22 mouse cellular contexts compared by ENCODE assay signal in genomic region chr1:126528043-126528598, GRCm38 (mm10).
DNase-seq lines count a peak whose midpoint lies in the region; ATAC-seq lines count a peak whose summit lies in the region.
"Had no signal": no experiment of that assay in that cellular context is flagged by ENCODE, and none has a peak within 500 bp of the region (broad histone marks: within the 10 kb centered on the region; RNA-seq: fewer than 3 reads in every experiment).

No protein-coding gene starts in this region.

- no peaks in the 10 kb centered on the region for H3K9me3 ChIP-seq in hindbrain, embryonic 14.5 days (ENCODE audit: control insufficient read depth, low read length)
- no peaks in the 10 kb centered on the region for H3K9me3 ChIP-seq in hindbrain, embryonic 13.5 days
- H3K9me3 ChIP-seq: embryonic facial prominence, embryonic 13.5 days; heart, embryonic 15.5 days; intestine, embryonic 15.5 days; megakaryocyte, embryonic 14.5 days had no signal

- H3K9ac ChIP-seq in hindbrain, embryonic 14.5 days: no peak overlapping the region
- no peak overlapping the region for H3K9ac ChIP-seq in hindbrain, embryonic 13.5 days
- H3K9ac ChIP-seq: embryonic facial prominence, embryonic 13.5 days; heart, embryonic 15.5 days; intestine, embryonic 15.5 days; liver, postnatal 0 days had no signal

- no peak overlapping the region for H3K27ac ChIP-seq in hindbrain, embryonic 14.5 days
- H3K27ac ChIP-seq in hindbrain, embryonic 13.5 days: no peak overlapping the region
- H3K27ac ChIP-seq: embryonic facial prominence, embryonic 13.5 days; heart, embryonic 15.5 days; intestine, embryonic 15.5 days had no signal

- no peaks in the 10 kb centered on the region for H3K4me1 ChIP-seq in hindbrain, embryonic 14.5 days (replicated peaks; ENCODE audit: control insufficient read depth, insufficient read depth, low read length)
- no peaks in the 10 kb centered on the region for H3K4me1 ChIP-seq in hindbrain, embryonic 13.5 days (replicated peaks)
- H3K4me1 ChIP-seq: embryonic facial prominence, embryonic 13.5 days; heart, embryonic 15.5 days; intestine, embryonic 15.5 days had no signal

- no peaks in the 10 kb centered on the region for H3K36me3 ChIP-seq in hindbrain, embryonic 14.5 days (replicated peaks; ENCODE audit: control insufficient read depth, insufficient read depth)
- H3K36me3 ChIP-seq in hindbrain, embryonic 13.5 days: no peaks in the 10 kb centered on the region
- H3K36me3 ChIP-seq: embryonic facial prominence, embryonic 13.5 days; G1E; heart, embryonic 15.5 days; intestine, embryonic 15.5 days had no signal

- peak; percentile 46 to 61 for DNase-seq in cerebellum, postnatal 10 days
- DNase-seq in hindbrain, embryonic 14.5 days (ENCODE audit: low spot score): peak; percentile 41
- peak; percentile 4 for DNase-seq in right cerebral cortex, adult 18-20 months
- no peak for DNase-seq in right cerebral cortex, postnatal 25 days
- no peak for DNase-seq in thymus, postnatal 36 days
- DNase-seq in lung, postnatal 4 days: no peak
- DNase-seq: adrenal gland, postnatal 25 days; cerebellum, adult 9-11 months; gastrocnemius, postnatal 14 days; heart, adult 18-20 months; kidney, adult 9 months; kidney, postnatal 25 days; liver, postnatal 0 days; lung, postnatal 10 days had no signal

- H3K4me2 ChIP-seq in hindbrain, embryonic 14.5 days (replicated peaks): no peak overlapping the region
- no peak overlapping the region for H3K4me2 ChIP-seq in hindbrain, embryonic 13.5 days
- H3K4me2 ChIP-seq: embryonic facial prominence, embryonic 13.5 days; heart, embryonic 15.5 days; intestine, embryonic 15.5 days had no signal

- no peak overlapping the region for H3K4me3 ChIP-seq in hindbrain, embryonic 14.5 days (replicated peaks; ENCODE audit: low read length)
- no peak overlapping the region for H3K4me3 ChIP-seq in hindbrain, embryonic 13.5 days
- H3K4me3 ChIP-seq: embryonic facial prominence, embryonic 13.5 days; heart, embryonic 15.5 days; intestine, embryonic 15.5 days; megakaryocyte, embryonic 14.5 days; myocyte had no signal

- H3K27me3 ChIP-seq in hindbrain, embryonic 14.5 days (ENCODE audit: control insufficient read depth, insufficient read depth, low read length): no peaks in the 10 kb centered on the region
- no peaks in the 10 kb centered on the region for H3K27me3 ChIP-seq in hindbrain, embryonic 13.5 days
- H3K27me3 ChIP-seq: embryonic facial prominence, embryonic 13.5 days; heart, embryonic 15.5 days; intestine, embryonic 15.5 days; megakaryocyte, embryonic 14.5 days had no signal

- no peak for ATAC-seq in cerebellum, adult (ENCODE audit: insufficient number of reproducible peaks, low FRiP score, low TSS enrichment)
- ATAC-seq in hindbrain, embryonic 14.5 days (ENCODE audit: low FRiP score): peak; percentile 53; the same call in 1 of the 2 replicates
- ATAC-seq in hindbrain, embryonic 13.5 days (ENCODE audit: low FRiP score): no peak
- ATAC-seq: intestine, embryonic 15.5 days; liver, postnatal 0 days had no signal

- WGBS in hindbrain, embryonic 14.5 days: 77% methylated on average over 7 of the region's 7 CpGs
- WGBS in hindbrain, embryonic 13.5 days: 79% methylated on average over 7 of the region's 7 CpGs

Comparison
In these comparisons a context has a peak if more than half of its experiments do, and no peak if none do; other contexts are left out.
1. DNase-seq: peak in cerebellum, postnatal 10 days (2 of 2), hindbrain, embryonic 14.5 days (single experiment) and right cerebral cortex, adult 18-20 months (single experiment); none in right cerebral cortex, postnatal 25 days (single experiment), thymus, postnatal 36 days (0 of 2) and lung, postnatal 4 days (0 of 2).